Mouse (Mus musculus) granulocyte monocyte progenitor cell, adult 5-6 weeks (primary cell): ENCODE results near the gene Aaed1. TPM values are rescaled to one million over a fixed set of nuclear protein-coding genes. Genes with fewer than 3 reads are reported as not detected.

Experiments
- total RNA-seq, 2 experiments: library from RNA; stranded (forward) in 1 of 2; stranded (reverse) in 1 of 2; fragments of 200-712, 200-1000 nt in 1 of 2; fragments of >200 nt in 1 of 2; fragmentation: Nextera tagmentation in 1 of 2; gene quantifications; 2 replicates each; pipeline ENCODE4 v1.2.3; 2014 to 2017

Aaed1 gene
- total RNA-seq, 2 experiments from 2014 or later = 19.1 to 37.4 TPM

Other genes with a start within 250 kb of the Aaed1 start
- not detected in 2 replicates for gene Hsd17b3, start 223.5 kb downstream of the Aaed1 start, total RNA-seq (2014; fragmentation: Nextera tagmentation)
- not detected in 2 replicates for gene Hsd17b3, start 223.5 kb downstream of the Aaed1 start, total RNA-seq (2017)
- gene Slc35d2, start 183.3 kb downstream of the Aaed1 start, total RNA-seq (2014; fragmentation: Nextera tagmentation) = 1.6 TPM in 1 of 2 replicates, not detected in the other
- 5.8 and 6.7 TPM in 2 replicates for gene Slc35d2, start 183.3 kb downstream of the Aaed1 start, total RNA-seq (2017)
- gene Zfp367, start 159.5 kb downstream of the Aaed1 start, total RNA-seq (2014; fragmentation: Nextera tagmentation) = 23.9 and 35.8 TPM in 2 replicates
- 45.3 and 50.9 TPM in 2 replicates for gene Zfp367, start 159.5 kb downstream of the Aaed1 start, total RNA-seq (2017)
- 6.7 and 7.5 TPM in 2 replicates for gene Habp4, start 150.9 kb downstream of the Aaed1 start, total RNA-seq (2014; fragmentation: Nextera tagmentation)
- gene Habp4, start 150.9 kb downstream of the Aaed1 start, total RNA-seq (2017) = 1.7 and 7.7 TPM in 2 replicates
- gene Cdc14b, start 37.4 kb downstream of the Aaed1 start, total RNA-seq (2014; fragmentation: Nextera tagmentation) = 0.97 and 1.8 TPM in 2 replicates
- 0.73 and 2.1 TPM in 2 replicates for gene Cdc14b, start 37.4 kb downstream of the Aaed1 start, total RNA-seq (2017)
- 9.3 and 43.6 TPM in 2 replicates for gene Ctsl, start 58.2 kb upstream of the Aaed1 start, total RNA-seq (2014; fragmentation: Nextera tagmentation)
- gene Ctsl, start 58.2 kb upstream of the Aaed1 start, total RNA-seq (2017) = 23.3 and 53.2 TPM in 2 replicates
- gene Cdk20, start 119.6 kb upstream of the Aaed1 start, total RNA-seq (2014; fragmentation: Nextera tagmentation) = 1.5 and 4.1 TPM in 2 replicates
- gene Cdk20, start 119.6 kb upstream of the Aaed1 start, total RNA-seq (2017) = 2.5 and 3.3 TPM in 2 replicates
- gene Fam240b, start 185.1 kb upstream of the Aaed1 start, total RNA-seq (2014; fragmentation: Nextera tagmentation) = not detected in 2 replicates
- not detected in 2 replicates for gene Fam240b, start 185.1 kb upstream of the Aaed1 start, total RNA-seq (2017)